Mouse (Mus musculus): Measurements from ENCODE around the gene Sertad3.

GRCm38 (mm10) chr7:27459640-27460039 lies 13.9 kb upstream of the Sertad3 start:
- no peak for TF ChIP-seq CTCF (IDR thresholded peaks at IDR 0.05; ENCODE audit: low read depth, low read length)
- no peak for TF ChIP-seq POLR2A (IDR thresholded peaks at IDR 0.05; ENCODE audit: extremely low read depth, insufficient read depth, low read length)
